Mouse (Mus musculus) embryonic fibroblast, embryonic 13.5 days (primary cell): ENCODE results near the gene Hoxa7.

ENCODE experiments used
- CTCF ChIP-seq: IDR thresholded peaks from 2 replicates; pipeline ENCODE4 v1.5.1; 2011; ENCODE audit warnings: mild to moderate bottlenecking, control low read depth, low read length, moderate library complexity, borderline replicate concordance; ENCODE audit not compliant: insufficient read depth
- POLR2A ChIP-seq: IDR thresholded peaks from 2 replicates; pipeline ENCODE4 v1.6.1; 2011; ENCODE audit warnings: low read depth, mild to moderate bottlenecking, control low read depth, low read length, moderate library complexity

GRCm38 (mm10) chr6:52267221-52267620, 45.6 kb upstream of the Hoxa7 start:
- TF ChIP-seq POLR2A (no peak), CTCF (no peak)
